Mouse (Mus musculus): ENCODE measurements around the gene Slc36a2. TPM values are rescaled to one million over a fixed set of nuclear protein-coding genes. Genes with fewer than 3 reads are reported as not detected.

The Slc36a2 gene
- polyA plus RNA-seq, 1 experiment from 2014 or later, result 1.1 TPM

Other genes with a start within 250 kb of the Slc36a2 start
- gene Tnip1, start 222.2 kb downstream of the Slc36a2 start, polyA plus RNA-seq (2015; fragmentation: Nextera tagmentation; extraction: Ambion mirVana), result 16.1 and 17.3 TPM in 2 replicates
- 104 and 106 TPM in 2 replicates for gene Anxa6, start 151.6 kb downstream of the Slc36a2 start, polyA plus RNA-seq (2015; fragmentation: Nextera tagmentation; extraction: Ambion mirVana)
- 0.50 and 0.63 TPM in 2 replicates for gene Ccdc69, start 106.9 kb downstream of the Slc36a2 start, polyA plus RNA-seq (2015; fragmentation: Nextera tagmentation; extraction: Ambion mirVana)
- 20.3 and 20.7 TPM in 2 replicates for gene Gm2a, start 87.0 kb downstream of the Slc36a2 start, polyA plus RNA-seq (2015; fragmentation: Nextera tagmentation; extraction: Ambion mirVana)
- not detected in 2 replicates for gene Slc36a3, start 33.4 kb downstream of the Slc36a2 start, polyA plus RNA-seq (2015; fragmentation: Nextera tagmentation; extraction: Ambion mirVana)
- 3.0 and 3.6 TPM in 2 replicates for gene Slc36a1, start 19.3 kb upstream of the Slc36a2 start, polyA plus RNA-seq (2015; fragmentation: Nextera tagmentation; extraction: Ambion mirVana)
- 0.10 TPM in 1 of 2 replicates, not detected in the other for gene Fat2, start 151.5 kb upstream of the Slc36a2 start, polyA plus RNA-seq (2015; fragmentation: Nextera tagmentation; extraction: Ambion mirVana)
- 730 and 747 TPM in 2 replicates for gene Sparc, start 238.1 kb upstream of the Slc36a2 start, polyA plus RNA-seq (2015; fragmentation: Nextera tagmentation; extraction: Ambion mirVana)

Data from neural tube, embryonic 13.5 days (tissue).